Mouse (Mus musculus): ENCODE measurements around the gene Foxo1.

Gene Foxo1

GRCm38 (mm10) chr3:52267652-52268486, at the start of gene Foxo1:
Gene Foxo1 (plus strand): TSS chr3:52268336.
- DNase-seq (ENCODE audit: low read depth, low spot score): peak; percentile 92

GRCm38 (mm10) chr3:52218864-52219263, 49.3 kb upstream of the Foxo1 start:
- peak; percentile 56 for DNase-seq (ENCODE audit: low read depth, low spot score)

GRCm38 (mm10) chr3:52221082-52221481, 47.1 kb upstream of the Foxo1 start:
- DNase-seq (ENCODE audit: low read depth, low spot score): no peak

GRCm38 (mm10) chr3:52221931-52222330, 46.2 kb upstream of the Foxo1 start:
- no peak for DNase-seq (ENCODE audit: low read depth, low spot score)

- no peak for DNase-seq (ENCODE audit: low read depth, low spot score)
These were observed 31.6 kb upstream of the Foxo1 start for GRCm38 (mm10) chr3:52236488-52236887.

GRCm38 (mm10) chr3:52237136-52237535, 31.0 kb upstream of the Foxo1 start:
- DNase-seq (ENCODE audit: low read depth, low spot score): no peak

GRCm38 (mm10) chr3:52241062-52241461, 27.1 kb upstream of the Foxo1 start:
- DNase-seq (ENCODE audit: low read depth, low spot score): no peak

- DNase-seq (ENCODE audit: low read depth, low spot score): peak; percentile 59
These were observed 25.6 kb upstream of the Foxo1 start for GRCm38 (mm10) chr3:52242457-52243105.

GRCm38 (mm10) chr3:52243271-52244021, 24.7 kb upstream of the Foxo1 start:
- DNase-seq (ENCODE audit: low read depth, low spot score): peak; percentile 35

GRCm38 (mm10) chr3:52245996-52246830, 21.9 kb upstream of the Foxo1 start:
- no peak for DNase-seq (ENCODE audit: low read depth, low spot score)

- no peak for DNase-seq (ENCODE audit: low read depth, low spot score)
These were observed 17.0 kb upstream of the Foxo1 start for GRCm38 (mm10) chr3:52251184-52251583.

- DNase-seq (ENCODE audit: low read depth, low spot score): peak; percentile 97
These were observed 14.3 kb upstream of the Foxo1 start for GRCm38 (mm10) chr3:52253656-52254461.

GRCm38 (mm10) chr3:52254496-52254895, 13.6 kb upstream of the Foxo1 start:
- no peak for DNase-seq (ENCODE audit: low read depth, low spot score)

- DNase-seq (ENCODE audit: low read depth, low spot score): peak; percentile 79
These were observed 10.2 kb upstream of the Foxo1 start for GRCm38 (mm10) chr3:52257782-52258441.

GRCm38 (mm10) chr3:52258532-52258931, 9.6 kb upstream of the Foxo1 start:
- no peak for DNase-seq (ENCODE audit: low read depth, low spot score)

- DNase-seq (ENCODE audit: low read depth, low spot score): peak; percentile 74
These were observed 5.5 kb upstream of the Foxo1 start for GRCm38 (mm10) chr3:52262431-52263161.

GRCm38 (mm10) chr3:52264354-52264753, 3.8 kb upstream of the Foxo1 start:
- no peak for DNase-seq (ENCODE audit: low read depth, low spot score)

GRCm38 (mm10) chr3:52266606-52267160, 1.5 kb upstream of the Foxo1 start:
- peak; percentile 60 for DNase-seq (ENCODE audit: low read depth, low spot score)

- DNase-seq (ENCODE audit: low read depth, low spot score): no peak
These were observed 864 bp upstream of the Foxo1 start for GRCm38 (mm10) chr3:52267293-52267651.
